8 mouse cellular contexts compared by ENCODE assay signal in the genomic region with DNA sequence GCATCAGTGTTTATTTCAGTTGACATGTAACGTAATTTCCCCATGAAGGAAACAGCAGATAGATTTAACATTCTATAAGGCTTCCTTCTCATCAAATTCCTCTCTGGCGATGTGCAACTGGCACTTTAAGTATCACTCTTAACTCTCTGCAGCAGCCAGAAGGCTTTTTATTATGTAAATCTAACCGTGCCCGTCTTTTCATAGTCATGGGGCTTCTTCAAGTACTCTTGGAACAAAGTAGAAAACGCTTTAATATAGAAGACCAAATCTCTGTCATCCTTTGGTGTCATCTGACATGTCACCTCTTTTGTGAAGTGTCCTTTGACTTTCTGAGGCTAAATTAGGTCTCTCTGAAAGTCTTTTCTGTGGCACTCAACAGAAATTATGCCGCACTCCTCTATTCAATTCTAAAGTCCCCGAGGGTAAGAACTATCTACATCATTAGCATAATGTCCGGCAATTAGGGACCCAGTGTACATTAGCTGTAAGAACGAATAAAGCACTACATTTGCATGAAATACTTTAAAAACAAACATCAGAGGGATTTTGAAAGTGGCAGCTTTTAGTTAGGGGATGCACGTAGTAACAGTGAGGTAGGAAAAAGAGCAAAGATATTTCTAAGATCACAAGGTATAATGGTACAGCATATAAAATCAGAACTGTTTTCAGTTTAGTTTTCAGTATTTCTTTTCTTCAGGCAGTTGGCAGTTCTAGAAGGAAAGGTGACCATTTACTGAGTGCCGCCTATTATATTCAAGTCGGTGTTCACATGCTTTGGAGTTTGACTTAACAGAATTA. TPM values are rescaled to one million over a fixed set of nuclear protein-coding genes. Genes with fewer than 3 reads are reported as not detected.
DNase-seq lines count a peak whose midpoint lies in the region; ATAC-seq and TF ChIP-seq lines count a peak whose summit lies in the region.

No protein-coding gene starts in this region.

- WGBS in kidney, embryonic 15.5 days = 39% methylated on average over 12 of the region's 12 CpGs
- 7% methylated on average over 12 of the region's 12 CpGs for WGBS in hindbrain, postnatal 0 days
- WGBS in midbrain, postnatal 0 days = 8% methylated on average over 12 of the region's 12 CpGs

- peak overlapping the region; percentile 53 for H3K4me2 ChIP-seq in kidney, embryonic 15.5 days
- H3K4me2 ChIP-seq in hindbrain, postnatal 0 days (ENCODE audit: low read depth, low read length) = peak overlapping the region; percentile 74
- peak overlapping the region; percentile 69 for H3K4me2 ChIP-seq in midbrain, postnatal 0 days (ENCODE audit: low read depth, low read length, poor library complexity, severe bottlenecking)

- H3K4me3 ChIP-seq in kidney, embryonic 15.5 days (replicated peaks) = peak overlapping the region; percentile 85
- peak overlapping the region; percentile 95 for H3K4me3 ChIP-seq in hindbrain, postnatal 0 days (ENCODE audit: low read length)
- peak overlapping the region; percentile 89 for H3K4me3 ChIP-seq in midbrain, postnatal 0 days (ENCODE audit: low read depth, low read length)

- no peak for ATAC-seq in kidney, embryonic 15.5 days (replicated peaks; ENCODE audit: low FRiP score)
- no peak for ATAC-seq in hindbrain, postnatal 0 days
- no peak for ATAC-seq in midbrain, postnatal 0 days (ENCODE audit: low FRiP score)

- intact Hi-C loops in left cerebral cortex, postnatal 36 days (cut with DNase I) = no loop called here

- H3K9me3 ChIP-seq in kidney, embryonic 15.5 days (replicated peaks) = no peaks in the 10 kb centered on the region
- no peaks in the 10 kb centered on the region for H3K9me3 ChIP-seq in hindbrain, postnatal 0 days (ENCODE audit: low read length)
- H3K9me3 ChIP-seq in midbrain, postnatal 0 days (ENCODE audit: low read length) = no peaks in the 10 kb centered on the region

- H3K27ac ChIP-seq in kidney, embryonic 15.5 days = peak overlapping the region; percentile 98; the same call in 1 of the 2 replicates
- peak overlapping the region; percentile 97; the same call in 1 of the 2 replicates for H3K27ac ChIP-seq in hindbrain, postnatal 0 days
- no peak overlapping the region for H3K27ac ChIP-seq in midbrain, postnatal 0 days (ENCODE audit: low read depth, low read length)

- peaks cover 22% of the 10 kb centered on the region for H3K4me1 ChIP-seq in kidney, embryonic 15.5 days
- peaks cover 13% of the 10 kb centered on the region for H3K4me1 ChIP-seq in hindbrain, postnatal 0 days (ENCODE audit: insufficient read depth, low read length)
- peaks cover 9% of the 10 kb centered on the region for H3K4me1 ChIP-seq in midbrain, postnatal 0 days (ENCODE audit: insufficient read depth, low read length)

- no peaks in the 10 kb centered on the region for H3K27me3 ChIP-seq in kidney, embryonic 15.5 days
- H3K27me3 ChIP-seq in hindbrain, postnatal 0 days (ENCODE audit: insufficient read depth, low read length) = no peaks in the 10 kb centered on the region
- H3K27me3 ChIP-seq in midbrain, postnatal 0 days (ENCODE audit: insufficient read depth, low read length) = no peaks in the 10 kb centered on the region

- no peak for DNase-seq in kidney, adult 11 months
- peak; percentile 10 for DNase-seq in brain, embryonic 18.5 days (ENCODE audit: low read depth, low spot score)
- DNase-seq in hindbrain, postnatal 0 days (ENCODE audit: low spot score) = peak; percentile 23
- peak; percentile 7 for DNase-seq in midbrain, postnatal 0 days (ENCODE audit: low spot score)
- no peak for DNase-seq in natural killer cell, adult 2 months (ENCODE audit: low spot score in 2 of 2)
- DNase-seq in left cerebral cortex, postnatal 36 days (ENCODE audit: low spot score in 2 of 2) = no peak
- DNase-seq in B cell, adult 2 months = no peak

- H3K36me3 ChIP-seq in kidney, embryonic 15.5 days = 0 out of 2 replicates have a peak, but pooled peaks cover 12% of the 10 kb centered on the region
- H3K36me3 ChIP-seq in hindbrain, postnatal 0 days (ENCODE audit: insufficient read depth, low read length) = no peaks in the 10 kb centered on the region
- H3K36me3 ChIP-seq in midbrain, postnatal 0 days (ENCODE audit: insufficient read depth, low read length) = no peaks in the 10 kb centered on the region

- no peak for TF ChIP-seq CTCF in hindbrain, postnatal 0 days (IDR thresholded peaks at IDR 0.05; ENCODE audit: low read depth)
- no peak for TF ChIP-seq CTCF in midbrain, postnatal 0 days (IDR thresholded peaks at IDR 0.05)

- peak overlapping the region; percentile 70; the same call in 1 of the 2 replicates for H3K9ac ChIP-seq in kidney, embryonic 15.5 days
- H3K9ac ChIP-seq in hindbrain, postnatal 0 days (replicated peaks; ENCODE audit: low read length) = peak overlapping the region; percentile 95
- H3K9ac ChIP-seq in midbrain, postnatal 0 days (replicated peaks; ENCODE audit: low read length, poor library complexity, severe bottlenecking) = peak overlapping the region; percentile 44

RNA-seq across cellular contexts. Expression of gene Thap2, which starts 1.2 kb away (rescaled TPM):
- 19.8 and 24.0 TPM in 2 replicates for polyA plus RNA-seq in kidney, embryonic 15.5 days (2015; fragmentation: Nextera tagmentation; extraction: Ambion mirVana)
- 6.4 and 11.8 TPM in 2 replicates for total RNA-seq in hindbrain, postnatal 0 days (2014; rRNA removed)
- polyA plus RNA-seq in hindbrain, postnatal 0 days (2015; fragmentation: Nextera tagmentation; extraction: Ambion mirVana) = 10.1 and 12.5 TPM in 2 replicates
- 10.4 and 12.2 TPM in 2 replicates for total RNA-seq in midbrain, postnatal 0 days (2014; rRNA removed)
- polyA plus RNA-seq in midbrain, postnatal 0 days (2015; fragmentation: Nextera tagmentation; extraction: Ambion mirVana) = 9.1 and 9.9 TPM in 2 replicates
- total RNA-seq in left cerebral cortex, postnatal 36 days (2021) = 10 to 100 TPM; 14.1 to 18.6 TPM

RNA-seq across cellular contexts. Expression of gene Zfc3h1, which starts 1.7 kb away (rescaled TPM):
- 19.9 and 21.5 TPM in 2 replicates for polyA plus RNA-seq in kidney, embryonic 15.5 days (2015; fragmentation: Nextera tagmentation; extraction: Ambion mirVana)
- total RNA-seq in hindbrain, postnatal 0 days (2014; rRNA removed) = 20.9 and 43.9 TPM in 2 replicates
- 9.8 and 11.0 TPM in 2 replicates for polyA plus RNA-seq in hindbrain, postnatal 0 days (2015; fragmentation: Nextera tagmentation; extraction: Ambion mirVana)
- total RNA-seq in midbrain, postnatal 0 days (2014; rRNA removed) = 43.2 and 50.1 TPM in 2 replicates
- polyA plus RNA-seq in midbrain, postnatal 0 days (2015; fragmentation: Nextera tagmentation; extraction: Ambion mirVana) = 8.1 and 10.6 TPM in 2 replicates
- total RNA-seq in left cerebral cortex, postnatal 36 days (2021) = 10 to 100 TPM; 36.9 to 60.8 TPM

RNA-seq across cellular contexts. Expression of gene Tmem19, which starts 20.7 kb away (rescaled TPM):
- polyA plus RNA-seq in kidney, embryonic 15.5 days (2015; fragmentation: Nextera tagmentation; extraction: Ambion mirVana) = 32.1 and 34.2 TPM in 2 replicates
- total RNA-seq in hindbrain, postnatal 0 days (2014; rRNA removed) = 13.5 and 49.9 TPM in 2 replicates
- polyA plus RNA-seq in hindbrain, postnatal 0 days (2015; fragmentation: Nextera tagmentation; extraction: Ambion mirVana) = 33.5 and 34.0 TPM in 2 replicates
- total RNA-seq in midbrain, postnatal 0 days (2014; rRNA removed) = 22.1 and 29.0 TPM in 2 replicates
- polyA plus RNA-seq in midbrain, postnatal 0 days (2015; fragmentation: Nextera tagmentation; extraction: Ambion mirVana) = 36.6 and 37.4 TPM in 2 replicates
- 10 to 100 TPM; 43.2 to 50.2 TPM for total RNA-seq in left cerebral cortex, postnatal 36 days (2021)

Comparison
In these comparisons a context has a peak if more than half of its experiments do, and no peak if none do; other contexts are left out.
1. H3K9ac ChIP-seq: peak in every context shown above with its lines; median percentile 95 in hindbrain, postnatal 0 days; 70 in kidney, embryonic 15.5 days; 44 in midbrain, postnatal 0 days.
2. DNase-seq: peak in brain, embryonic 18.5 days (single experiment), hindbrain, postnatal 0 days (single experiment) and midbrain, postnatal 0 days (single experiment); none in kidney, adult 11 months (single experiment), natural killer cell, adult 2 months (0 of 2), left cerebral cortex, postnatal 36 days (0 of 2) and B cell, adult 2 months (0 of 2).
3. Peak in every context shown above with its lines, with median percentiles within 50 percentile points of each other: H3K4me2 ChIP-seq and H3K4me3 ChIP-seq.